Comparison of ENCODE assay signal across 8 mouse cellular contexts in genomic region chr3:57667054-57667723, GRCm38 (mm10). TPM values are rescaled to one million over a fixed set of nuclear protein-coding genes. Genes with fewer than 3 reads are reported as not detected.
DNase-seq lines count a peak whose midpoint lies in the region; ATAC-seq lines count a peak whose summit lies in the region.

No protein-coding gene starts in this region.

- H3K36me3 ChIP-seq in hindbrain, embryonic 16.5 days (ENCODE audit: control insufficient read depth, insufficient read depth, low read length): no peaks in the 10 kb centered on the region

- 25% methylated on average over 14 of the region's 14 CpGs for WGBS in hindbrain, embryonic 16.5 days

- H3K4me1 ChIP-seq in hindbrain, embryonic 16.5 days (ENCODE audit: control insufficient read depth, insufficient read depth, low read depth, low read length): no peaks in the 10 kb centered on the region

- no peaks in the 10 kb centered on the region for H3K9me3 ChIP-seq in hindbrain, embryonic 16.5 days (ENCODE audit: control insufficient read depth, low read length)

- peak overlapping the region; percentile 42; the same call in 1 of the 2 replicates for H3K27ac ChIP-seq in hindbrain, embryonic 16.5 days (ENCODE audit: low read depth, low read length)

- peak; percentile 95 for ATAC-seq in hindbrain, embryonic 16.5 days

- peak overlapping the region; percentile 40 for H3K4me3 ChIP-seq in hindbrain, embryonic 16.5 days (ENCODE audit: low read length)

- peak; percentile 60 for DNase-seq in WW6 (ENCODE audit: low read depth, low spot score)
- peak; percentile 83 for DNase-seq in cerebellum, adult 9-10 months
- peak; percentile 27 to 60 for DNase-seq in frontal cortex, postnatal 10 days (ENCODE audit: low spot score in 2 of 2)
- peak; percentile 52 to 82 for DNase-seq in layer of hippocampus, postnatal 25 days (ENCODE audit: extremely low spot score in 1 of 2, low spot score in 1 of 2)
- DNase-seq in lung, postnatal 10 days: peak; percentile 82
- peak; percentile 89 for DNase-seq in retina, postnatal 1 day
- DNase-seq in urinary bladder, postnatal 4 days (ENCODE audit: low spot score in 2 of 2): peak; percentile 27 to 65

- H3K4me2 ChIP-seq in hindbrain, embryonic 16.5 days (ENCODE audit: low read length): peak overlapping the region; percentile 64

- H3K9ac ChIP-seq in hindbrain, embryonic 16.5 days (ENCODE audit: low read depth, low read length): peak overlapping the region; percentile 56

- H3K27me3 ChIP-seq in hindbrain, embryonic 16.5 days (replicated peaks; ENCODE audit: control insufficient read depth, insufficient read depth, low read length): no peaks in the 10 kb centered on the region

RNA-seq across cellular contexts. Expression of gene Commd2, which starts 15.7 kb away (rescaled TPM):
- 62.8 and 63.0 TPM in 2 replicates for polyA plus RNA-seq in hindbrain, embryonic 16.5 days (2015; fragmentation: Nextera tagmentation; extraction: Ambion mirVana)
- 10 to 100 TPM; 19.5 to 21.6 TPM for total RNA-seq in layer of hippocampus, postnatal 25 days (2021)

RNA-seq across cellular contexts. Expression of gene Ankub1, which starts 25.4 kb away (rescaled TPM):
- 0.24 and 0.34 TPM in 2 replicates for polyA plus RNA-seq in hindbrain, embryonic 16.5 days (2015; fragmentation: Nextera tagmentation; extraction: Ambion mirVana)
- 1 to 10 TPM; 1.2 to 1.4 TPM for total RNA-seq in layer of hippocampus, postnatal 25 days (2021)

Comparison
In these comparisons a context has a peak if more than half of its experiments do, and no peak if none do; other contexts are left out.
1. Peak in every context shown above with its lines: DNase-seq, ATAC-seq, H3K4me3 ChIP-seq and H3K27ac ChIP-seq.